Mouse (Mus musculus) adrenal gland, adult 8-10 months (tissue): ENCODE data around the gene Rnf26. TPM values are rescaled to one million over a fixed set of nuclear protein-coding genes. Genes with fewer than 3 reads are reported as not detected.

Source experiments
- DNase-seq: peaks from one replicate; pipeline ENCODE4 v3.0.0; 2022
- total RNA-seq, 4 experiments: library from RNA; stranded (reverse); gene quantifications; 2 replicates each; pipeline ENCODE4 v1.2.4; 2022

The Rnf26 gene
- total RNA-seq, 4 experiments from 2014 or later = 29.8 to 36.7 (median 31.5) TPM

- no peak for DNase-seq
These were observed 25.4 kb downstream of the Rnf26 start for GRCm38 (mm10) chr9:44087761-44088455.

- no peak for DNase-seq
These were observed 26.4 kb downstream of the Rnf26 start for GRCm38 (mm10) chr9:44086960-44087359.

GRCm38 (mm10) chr9:44085741-44086665 is 27.3 kb downstream of the Rnf26 start:
- DNase-seq = peak; percentile 67

GRCm38 (mm10) chr9:44085276-44085675 is 28.0 kb downstream of the Rnf26 start:
- no peak for DNase-seq

GRCm38 (mm10) chr9:44084659-44085229 is 28.6 kb downstream of the Rnf26 start:
- peak; percentile 93 for DNase-seq

- DNase-seq = no peak
These were observed 29.1 kb downstream of the Rnf26 start for GRCm38 (mm10) chr9:44084236-44084635.

GRCm38 (mm10) chr9:44083392-44084121 is 29.8 kb downstream of the Rnf26 start:
- DNase-seq = no peak

GRCm38 (mm10) chr9:44082266-44082665 is 31.1 kb downstream of the Rnf26 start:
- no peak for DNase-seq

GRCm38 (mm10) chr9:44081581-44081980 is 31.7 kb downstream of the Rnf26 start:
- DNase-seq = no peak

GRCm38 (mm10) chr9:44080953-44081352 is 32.4 kb downstream of the Rnf26 start:
- DNase-seq = no peak

- DNase-seq = peak; percentile 10
These were observed 33.1 kb downstream of the Rnf26 start for GRCm38 (mm10) chr9:44079997-44080780.

GRCm38 (mm10) chr9:44078955-44079756 is 34.2 kb downstream of the Rnf26 start:
- peak; percentile 85 for DNase-seq

- peak; percentile 11 for DNase-seq
These were observed 35.0 kb downstream of the Rnf26 start for GRCm38 (mm10) chr9:44078136-44078797.

GRCm38 (mm10) chr9:44077266-44077910 is 35.9 kb downstream of the Rnf26 start:
- DNase-seq = no peak

- DNase-seq = no peak
These were observed 36.6 kb downstream of the Rnf26 start for GRCm38 (mm10) chr9:44076764-44077120.

- no peak for DNase-seq
These were observed 37.1 kb downstream of the Rnf26 start for GRCm38 (mm10) chr9:44075996-44076763.

- DNase-seq = no peak
These were observed 37.9 kb downstream of the Rnf26 start for GRCm38 (mm10) chr9:44075276-44075995.
